Mouse (Mus musculus) G1E (cell line): ENCODE data around the gene Tex29. TPM values are rescaled to one million over a fixed set of nuclear protein-coding genes. Genes with fewer than 3 reads are reported as not detected.

ENCODE experiments used
- ATAC-seq: 2 replicates; pipeline ENCODE4 v1.8.0; 2016; ENCODE audit warnings: mild to moderate bottlenecking; ENCODE audit not compliant: insufficient number of reproducible peaks, poor library complexity, low FRiP score, severe bottlenecking; ENCODE audit errors: extremely low read depth
- DNase-seq: peaks from one replicate; pipeline ENCODE4 v3.0.0; 2012; ENCODE audit warnings: low spot score
- H3K27me3 ChIP-seq: 2 replicates; pipeline ENCODE4 v1.6.1; 2012; ENCODE audit warnings: mild to moderate bottlenecking, low read length, inconsistent platforms; ENCODE audit not compliant: insufficient read depth
- H3K36me3 ChIP-seq: replicated peaks from 2 replicates; pipeline ENCODE3; 2012; ENCODE audit warnings: mild to moderate bottlenecking, inconsistent platforms
- H3K4me1 ChIP-seq: 2 replicates; pipeline ENCODE4 v1.6.1; 2012; ENCODE audit warnings: low read depth, low read length, inconsistent platforms, mixed read lengths; ENCODE audit not compliant: insufficient read depth
- H3K4me3 ChIP-seq: 2 replicates; pipeline ENCODE4 v1.5.1; 2012; ENCODE audit warnings: low read depth, mild to moderate bottlenecking, inconsistent platforms, low read length, moderate library complexity, mixed read lengths
- H3K9me3 ChIP-seq: replicated peaks from 2 replicates; pipeline ENCODE4 v1.6.1; 2012; ENCODE audit warnings: inconsistent platforms
- CTCF ChIP-seq: IDR thresholded peaks from 2 replicates; pipeline ENCODE4 v1.5.1; 2012; ENCODE audit warnings: low read depth, low read length, inconsistent platforms, mixed read lengths
- GATA1 ChIP-seq: IDR thresholded peaks from 2 replicates; pipeline ENCODE4 v1.6.1; 2012; ENCODE audit warnings: borderline replicate concordance, low read length, inconsistent platforms, mixed read lengths
- GATA2 ChIP-seq: IDR thresholded peaks from 2 replicates; pipeline ENCODE4 v1.6.1; 2012; ENCODE audit warnings: low read depth, low read length, inconsistent platforms, borderline replicate concordance
- POLR2AphosphoS5 ChIP-seq: IDR thresholded peaks from 2 replicates; pipeline ENCODE4 v1.6.1; 2012; ENCODE audit warnings: low read depth, low read length, inconsistent platforms; ENCODE audit not compliant: insufficient replicate concordance
- TAL1 ChIP-seq: conservative IDR thresholded peaks from 2 replicates; pipeline ENCODE4 v1.6.1; 2012; ENCODE audit warnings: low read depth, low read length, inconsistent platforms, mixed read lengths
- polyA plus RNA-seq: library from polyadenylated mRNA; stranded (reverse); fragments of >175 nt; gene quantifications from 2 replicates; pipeline ENCODE4 v1.2.3, GENCODE M21; 2012
- total RNA-seq, 2 experiments: library from RNA; stranded (forward) in 1 of 2; stranded (reverse) in 1 of 2; fragments of 200-1000 nt in 1 of 2; fragments of >200 nt in 1 of 2; fragmentation: Nextera tagmentation in 1 of 2; gene quantifications; 2 replicates each; pipeline ENCODE4 v1.2.3; 2014 to 2017

Tex29 gene
- total and polyA plus RNA-seq, 3 experiments: 0.13 TPM; not detected in 2

DNA sequence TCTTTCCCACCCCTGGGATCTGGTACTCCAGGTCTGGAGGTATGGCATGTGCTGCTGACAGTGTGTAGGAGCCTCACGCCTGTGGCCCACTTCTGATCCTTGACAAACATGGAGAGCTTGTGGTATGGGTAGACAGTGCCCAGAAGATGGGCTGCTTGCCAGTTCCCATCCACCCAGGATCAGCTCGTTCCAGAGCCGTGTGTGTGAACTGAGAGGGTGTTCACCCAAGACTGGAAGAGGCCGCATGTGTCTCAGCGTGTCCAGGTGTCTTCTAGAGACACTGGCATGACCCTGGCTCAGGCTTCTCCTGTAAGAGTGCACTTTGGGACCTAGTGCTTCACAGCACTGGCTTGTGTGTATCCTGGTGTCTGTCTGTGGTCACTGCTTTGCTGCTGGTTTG lies 29.8 kb upstream of the Tex29 start:
- H3K27me3 ChIP-seq: no peaks in the 10 kb centered on the region
- H3K4me1 ChIP-seq: no peaks in the 10 kb centered on the region
- H3K9me3 ChIP-seq: no peaks in the 10 kb centered on the region
- ATAC-seq (no peak), DNase-seq (no peak)
- peaks cover 95% of the 10 kb centered on the region for H3K36me3 ChIP-seq
- TF ChIP-seq GATA2 (no peak), TAL1 (no peak), POLR2AphosphoS5 (no peak), CTCF (no peak), GATA1 (no peak)
- no peak overlapping the region for H3K4me3 ChIP-seq

DNA sequence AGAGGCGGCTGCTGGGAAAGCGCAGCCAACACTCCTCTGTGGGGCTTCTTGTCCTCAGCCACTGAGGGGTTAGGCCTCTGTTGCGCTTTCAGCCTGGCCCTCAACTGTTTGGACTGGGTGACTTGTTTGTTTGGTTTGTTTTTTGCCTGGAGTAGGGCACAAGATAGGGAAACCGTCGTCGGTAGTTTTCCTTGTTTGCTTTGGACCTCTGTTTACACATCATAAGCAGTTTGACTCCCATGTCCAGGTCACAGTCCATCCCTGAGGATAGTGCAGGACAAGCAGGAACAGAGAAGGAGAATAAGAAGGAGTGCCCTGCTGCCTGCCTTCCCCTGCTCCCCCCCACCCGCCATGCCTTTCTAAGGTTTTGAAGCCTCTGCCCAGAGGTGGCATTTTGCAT lies 26.5 kb upstream of the Tex29 start:
- ATAC-seq: no peak
- Histone ChIP-seq H3K27me3 (no peaks in the 10 kb centered on the region), H3K36me3 (peaks cover 95% of the 10 kb centered on the region), H3K4me3 (no peak overlapping the region), H3K9me3 (no peaks in the 10 kb centered on the region), H3K4me1 (no peaks in the 10 kb centered on the region)
- no peak for DNase-seq
- TF ChIP-seq GATA2: no peak
- TF ChIP-seq POLR2AphosphoS5: no peak
- no peak for TF ChIP-seq GATA1
- TF ChIP-seq TAL1: no peak
- no peak for TF ChIP-seq CTCF

DNA sequence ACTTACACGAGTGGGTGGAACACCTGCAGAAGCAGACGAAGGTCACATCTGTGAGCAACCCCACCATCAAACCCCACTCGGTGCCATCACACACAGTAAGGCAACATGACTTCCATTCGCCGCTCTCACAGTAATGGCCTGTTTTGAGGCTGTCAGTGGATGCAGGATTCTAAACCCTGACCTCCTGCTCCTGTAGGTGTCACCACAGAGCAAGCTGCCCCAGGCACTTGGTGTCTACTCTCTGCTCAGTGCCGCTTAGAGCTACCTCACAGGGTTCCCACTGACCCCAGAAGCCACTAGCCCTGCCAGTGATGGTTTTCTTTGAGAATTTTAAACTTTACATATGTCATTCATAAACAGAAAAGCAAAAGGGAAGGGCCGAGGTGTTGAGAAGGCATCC lies 25.1 kb upstream of the Tex29 start:
- Histone ChIP-seq H3K9me3 (no peaks in the 10 kb centered on the region), H3K4me3 (no peak overlapping the region), H3K36me3 (peaks cover 95% of the 10 kb centered on the region), H3K4me1 (no peaks in the 10 kb centered on the region), H3K27me3 (no peaks in the 10 kb centered on the region)
- DNase-seq (no peak), ATAC-seq (no peak)
- TF ChIP-seq POLR2AphosphoS5 (no peak), CTCF (no peak), TAL1 (no peak), GATA2 (no peak), GATA1 (no peak)

DNA sequence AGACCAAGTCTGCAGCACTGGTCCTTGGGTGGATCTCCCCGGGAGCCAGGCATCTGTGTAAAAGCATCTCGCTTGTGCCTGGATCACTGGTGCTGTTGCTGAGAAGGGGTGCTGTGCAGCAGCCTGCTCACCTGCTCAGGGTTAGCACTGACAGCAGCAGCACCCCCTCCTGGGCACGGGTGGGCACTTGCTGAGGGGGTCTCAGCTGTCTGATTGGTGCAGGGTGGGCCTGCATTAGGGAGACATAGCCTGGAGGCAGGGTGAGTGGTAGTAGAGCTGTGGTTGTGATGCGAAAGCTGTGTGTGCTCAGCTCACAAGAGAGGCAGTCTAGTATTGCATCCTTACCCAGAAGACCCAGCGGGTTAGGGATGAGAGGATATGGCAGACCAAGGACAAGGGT lies 20.1 kb upstream of the Tex29 start:
- no peak for ATAC-seq
- DNase-seq: no peak
- no peak overlapping the region for H3K4me3 ChIP-seq
- TF ChIP-seq POLR2AphosphoS5: no peak
- TF ChIP-seq CTCF: no peak
- TF ChIP-seq TAL1: no peak
- no peak for TF ChIP-seq GATA2
- TF ChIP-seq GATA1: no peak
- peaks cover 99% of the 10 kb centered on the region for H3K36me3 ChIP-seq
- H3K27me3 ChIP-seq: no peaks in the 10 kb centered on the region
- no peaks in the 10 kb centered on the region for H3K4me1 ChIP-seq
- no peaks in the 10 kb centered on the region for H3K9me3 ChIP-seq

DNA sequence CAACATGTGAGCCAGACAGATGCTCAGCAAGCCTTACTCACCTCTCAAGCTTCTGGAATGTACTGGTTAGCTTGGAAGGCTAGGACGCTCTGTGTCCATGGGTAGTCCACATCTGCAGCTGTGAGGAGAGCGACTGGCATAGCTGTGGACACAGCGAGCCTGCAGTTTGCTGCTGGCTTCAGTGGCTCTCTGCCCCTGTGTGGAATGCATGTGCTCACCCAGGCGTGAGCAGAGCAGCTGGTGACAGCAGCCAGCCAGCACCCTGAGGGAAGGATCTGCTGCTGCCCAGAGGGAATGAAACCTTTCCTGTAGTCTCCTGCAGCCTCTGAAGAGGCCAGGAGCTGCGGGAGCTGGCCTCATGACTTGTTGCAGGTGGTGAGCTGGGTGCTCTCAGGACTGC lies 19.7 kb upstream of the Tex29 start:
- ATAC-seq: no peak
- no peak for DNase-seq
- Histone ChIP-seq H3K9me3 (no peaks in the 10 kb centered on the region), H3K36me3 (peaks cover 99% of the 10 kb centered on the region), H3K4me1 (no peaks in the 10 kb centered on the region), H3K27me3 (no peaks in the 10 kb centered on the region), H3K4me3 (no peak overlapping the region)
- no peak for TF ChIP-seq TAL1
- TF ChIP-seq CTCF: no peak

DNA sequence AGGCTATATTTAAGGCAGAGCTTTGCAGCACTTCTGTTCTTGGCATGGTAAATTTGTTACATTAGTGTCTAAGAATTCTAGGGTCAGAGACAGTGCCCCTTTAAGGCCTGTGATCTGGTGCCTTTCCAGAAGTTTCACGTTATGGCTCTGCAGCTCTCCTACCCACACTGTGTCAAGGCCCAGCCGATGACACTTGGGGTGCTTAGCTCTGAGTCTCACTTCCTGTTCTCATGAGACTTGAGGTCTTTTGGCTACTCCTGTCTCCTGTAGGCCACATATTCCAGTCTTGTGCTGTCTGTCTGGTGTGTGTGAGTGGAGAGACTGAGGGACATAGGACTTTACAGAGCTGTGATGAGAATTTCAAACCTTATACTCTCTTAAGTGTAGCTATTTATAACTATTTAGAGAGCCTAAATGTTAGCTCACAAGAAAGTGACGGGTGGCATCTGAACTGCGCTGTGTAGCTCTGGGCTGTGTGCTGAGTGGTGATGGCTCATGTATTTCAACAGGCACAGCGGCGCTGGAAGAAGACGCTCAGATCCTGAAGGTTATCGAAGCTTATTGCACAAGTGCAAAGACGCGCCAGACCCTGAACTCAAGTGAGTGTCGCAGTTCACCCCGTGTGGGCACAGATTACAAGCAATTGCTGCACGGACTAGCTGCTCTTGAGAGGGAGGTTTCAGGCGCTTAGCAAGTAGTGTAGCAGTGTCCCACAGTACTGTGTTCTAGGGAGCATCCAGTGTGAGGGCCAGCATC lies 18.6 kb upstream of the Tex29 start:
- H3K4me3 ChIP-seq: no peak overlapping the region
- DNase-seq: no peak
- ATAC-seq: no peak
- H3K27me3 ChIP-seq: no peaks in the 10 kb centered on the region
- H3K4me1 ChIP-seq: no peaks in the 10 kb centered on the region
- TF ChIP-seq GATA2: no peak
- TF ChIP-seq CTCF: no peak
- no peak for TF ChIP-seq POLR2AphosphoS5
- TF ChIP-seq TAL1: no peak
- no peak for TF ChIP-seq GATA1
- H3K36me3 ChIP-seq: peaks cover 99% of the 10 kb centered on the region
- no peaks in the 10 kb centered on the region for H3K9me3 ChIP-seq

DNA sequence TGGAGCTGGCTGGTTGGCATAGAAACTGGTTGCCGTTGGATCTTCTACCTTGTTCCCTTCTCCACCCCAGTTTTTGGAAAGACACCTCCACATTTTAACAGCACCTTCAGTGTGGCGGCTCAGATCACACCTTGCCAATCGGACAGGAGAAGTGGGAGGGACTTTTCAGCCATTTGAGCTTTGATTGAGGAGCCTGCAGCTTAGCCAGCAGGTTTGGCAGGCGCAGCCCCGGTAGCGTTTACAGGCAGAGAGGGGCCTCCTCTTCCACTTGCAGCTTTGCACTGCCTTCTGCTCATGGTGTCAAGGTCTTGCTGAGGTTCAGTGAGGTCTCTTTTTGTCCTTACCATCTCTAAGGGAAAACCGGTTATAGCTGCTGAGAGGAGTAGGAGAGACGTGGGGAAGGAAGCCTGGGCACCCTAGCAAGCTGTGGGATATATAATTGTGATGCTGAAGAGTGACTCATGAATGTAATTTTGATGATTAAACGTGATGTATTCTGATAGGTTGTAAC lies 17.7 kb upstream of the Tex29 start:
- Histone ChIP-seq H3K27me3 (no peaks in the 10 kb centered on the region), H3K9me3 (no peaks in the 10 kb centered on the region), H3K36me3 (peaks cover 98% of the 10 kb centered on the region), H3K4me1 (no peaks in the 10 kb centered on the region), H3K4me3 (no peak overlapping the region)
- TF ChIP-seq GATA1 (no peak), CTCF (no peak), TAL1 (no peak), GATA2 (no peak), POLR2AphosphoS5 (no peak)
- DNase-seq (no peak), ATAC-seq (no peak)
